Mouse (Mus musculus) neutrophil, adult 5-6 weeks (primary cell): ENCODE measurements around the gene Hsp90ab1. TPM values are rescaled to one million over a fixed set of nuclear protein-coding genes. Genes with fewer than 3 reads are reported as not detected.

ENCODE experiments used
- ATAC-seq: fragments of 151-379, 151-347 bp; 2 replicates; pipeline ENCODE4 v1.8.0; 2017; ENCODE audit warnings: mild to moderate bottlenecking, moderate TSS enrichment; ENCODE audit not compliant: insufficient number of reproducible peaks, poor library complexity, low FRiP score, severe bottlenecking; ENCODE audit errors: extremely low read depth
- total RNA-seq: library from RNA; stranded (forward); fragments of 200-1000 nt; gene quantifications from 2 replicates; pipeline ENCODE4 v1.2.3, GENCODE M21; 2017

The Hsp90ab1 gene
- total RNA-seq: 535 and 559 TPM in 2 replicates

GRCm38 (mm10) chr17:45573087-45573779 lies at the start of gene Hsp90ab1:
Gene Hsp90ab1, minus strand, starts transcription at chr17:45573271.
- peak; percentile 76 for ATAC-seq

DNA sequence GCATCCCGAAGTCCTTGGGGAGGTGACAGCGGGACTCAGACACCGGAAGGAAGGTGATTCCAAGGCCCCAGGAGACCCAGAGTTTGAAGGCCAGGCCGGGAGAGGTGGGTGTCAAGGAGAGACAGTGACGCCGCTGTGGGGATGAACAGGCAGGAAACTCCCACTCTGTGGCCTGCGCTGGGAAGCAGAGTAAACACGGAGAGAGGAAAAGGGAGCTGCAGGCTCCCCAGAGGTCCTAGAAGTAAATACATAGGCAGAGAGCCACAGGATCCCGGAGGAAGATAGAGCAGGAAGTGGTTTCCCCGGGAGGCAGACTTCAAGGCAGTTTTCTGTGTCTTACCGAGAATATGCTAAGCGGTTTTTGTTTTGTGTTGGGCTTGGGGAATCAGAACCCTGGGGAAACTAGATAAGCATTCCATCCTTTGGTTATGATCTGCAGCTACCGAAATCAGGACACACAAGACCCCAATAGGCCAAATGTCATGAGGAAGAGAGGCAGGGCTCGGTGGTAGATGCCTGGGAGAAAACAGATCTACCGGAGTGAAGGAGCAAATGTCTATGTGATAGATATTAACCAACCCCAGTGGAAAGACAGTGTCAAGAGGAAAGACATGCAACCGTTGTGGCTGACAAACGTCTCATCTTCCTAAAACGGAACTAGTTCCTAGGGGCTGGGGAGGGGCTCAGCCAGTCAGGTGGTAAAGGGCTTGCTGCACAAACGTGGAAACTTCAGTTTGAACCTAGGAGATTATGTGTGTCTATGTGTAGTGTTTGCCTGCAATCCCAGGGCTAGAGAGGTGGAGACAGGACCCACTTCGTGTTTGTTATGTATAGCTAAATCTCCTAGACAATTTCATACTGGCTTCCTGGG lies 46.5 kb upstream of the Hsp90ab1 start:
- ATAC-seq: peak; percentile 19; the same call in 1 of the 2 replicates

DNA sequence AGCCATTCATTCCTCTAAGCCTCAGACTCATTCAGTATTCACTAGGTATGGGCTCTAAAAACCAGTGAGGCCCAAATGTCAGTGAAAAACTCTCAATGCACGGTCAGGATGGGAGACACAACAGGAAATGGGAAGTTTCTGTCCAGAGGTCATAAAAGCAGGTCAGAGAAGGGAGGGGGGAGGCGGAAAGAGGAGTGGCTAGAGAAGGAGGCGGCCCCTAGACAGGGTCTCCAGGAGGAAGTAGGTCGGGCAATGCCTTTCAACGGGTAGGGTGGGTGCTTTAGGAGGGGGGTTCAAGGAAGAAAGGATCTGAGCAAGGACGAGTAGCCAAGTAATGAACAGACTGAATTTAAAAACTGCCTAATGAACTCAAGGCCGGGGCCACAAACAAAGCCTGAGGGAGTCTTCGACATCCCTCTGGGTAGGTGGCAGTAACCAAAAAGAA lies 45.9 kb upstream of the Hsp90ab1 start:
- ATAC-seq: 0 out of 2 replicates have a peak, but pooled peaks have one; percentile 13

- ATAC-seq: no peak
Observed at GRCm38 (mm10) chr17:45617655-45618054, 44.6 kb upstream of the Hsp90ab1 start.

DNA sequence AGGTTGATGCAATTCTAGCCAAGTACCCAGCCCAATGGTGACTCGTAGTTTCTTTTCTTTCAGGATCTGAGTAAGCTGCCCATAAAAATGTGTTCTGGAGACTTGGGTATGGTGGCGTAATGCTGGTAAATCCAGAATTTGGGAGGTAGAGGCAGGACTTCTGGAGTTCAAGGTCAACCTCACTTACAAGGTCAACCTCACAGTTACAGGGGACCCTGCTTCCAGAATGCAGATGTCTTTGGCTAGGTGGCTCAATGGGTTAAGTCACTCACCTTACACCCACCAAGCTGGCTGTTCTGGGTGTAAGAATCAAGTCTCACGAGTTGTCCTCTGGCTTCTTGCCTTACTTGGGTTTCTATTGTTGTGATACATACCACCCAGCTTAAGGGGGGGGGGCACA lies 43.6 kb upstream of the Hsp90ab1 start:
- ATAC-seq: no peak

- no peak for ATAC-seq
Observed at GRCm38 (mm10) chr17:45616046-45616650, 43.1 kb upstream of the Hsp90ab1 start.

DNA sequence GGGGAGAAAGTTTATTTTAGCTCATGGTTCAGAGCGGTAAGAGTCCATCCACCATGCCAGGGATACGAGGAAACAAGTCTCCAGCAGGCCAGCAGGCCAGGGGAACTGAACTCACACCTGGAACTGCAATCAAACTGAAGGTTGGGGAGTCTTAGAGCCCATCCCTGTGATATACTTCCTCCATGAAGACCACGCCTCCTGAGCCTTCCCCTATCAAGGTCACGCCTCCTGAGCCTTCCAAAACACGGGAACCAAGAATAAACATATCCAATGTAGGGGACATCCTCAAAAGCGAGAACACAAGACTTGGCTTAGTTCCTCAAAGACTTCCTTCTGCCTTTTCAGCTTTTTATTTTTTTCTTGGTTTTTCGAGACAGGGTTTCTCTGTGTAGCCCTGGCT lies 39.9 kb upstream of the Hsp90ab1 start:
- 0 out of 2 replicates have a peak, but pooled peaks have one; percentile 33 for ATAC-seq

DNA sequence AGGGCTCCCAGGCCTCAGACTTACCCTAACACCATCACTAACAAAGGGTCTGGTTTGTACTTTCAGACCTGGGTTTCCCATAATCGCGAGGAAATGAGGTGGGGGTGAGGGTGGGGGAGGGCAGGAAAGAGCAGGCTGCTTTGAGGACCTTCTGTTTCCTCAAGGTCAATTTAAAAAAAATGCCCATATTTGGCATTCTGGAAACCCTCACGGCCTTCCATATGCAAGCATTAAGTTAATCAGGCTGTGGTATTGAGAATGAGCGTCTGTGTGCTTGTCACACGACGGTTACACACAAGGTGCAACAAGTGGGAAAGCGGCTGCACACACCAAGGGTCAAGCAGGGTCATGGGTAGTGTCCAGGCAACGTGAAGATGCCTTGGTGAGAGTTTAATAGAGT lies 38.9 kb upstream of the Hsp90ab1 start:
- no peak for ATAC-seq

GRCm38 (mm10) chr17:45610144-45610866 lies 37.2 kb upstream of the Hsp90ab1 start:
- no peak for ATAC-seq

DNA sequence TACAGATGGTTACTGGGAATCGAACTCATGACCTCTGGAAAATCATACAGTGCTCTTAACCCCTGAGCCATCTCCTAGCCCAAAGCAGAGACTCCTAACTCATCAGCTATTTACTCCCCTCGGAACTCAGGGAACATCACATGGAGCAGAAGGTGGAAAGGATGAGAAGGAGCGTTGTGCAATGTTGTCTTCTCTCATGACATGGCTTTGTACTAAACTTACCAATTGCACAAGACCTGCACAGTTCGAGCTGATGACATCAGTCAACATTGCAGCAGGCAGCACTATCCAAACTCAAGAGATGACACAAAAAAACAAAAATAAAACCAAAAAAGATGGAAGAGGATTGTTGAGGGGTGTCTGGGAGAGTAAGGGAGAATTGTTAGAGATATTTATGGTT lies 35.3 kb upstream of the Hsp90ab1 start:
- no peak for ATAC-seq

- ATAC-seq: no peak
Observed at GRCm38 (mm10) chr17:45606992-45607879, 34.2 kb upstream of the Hsp90ab1 start.

- no peak for ATAC-seq
Observed at GRCm38 (mm10) chr17:45602984-45603383, 29.9 kb upstream of the Hsp90ab1 start.

DNA sequence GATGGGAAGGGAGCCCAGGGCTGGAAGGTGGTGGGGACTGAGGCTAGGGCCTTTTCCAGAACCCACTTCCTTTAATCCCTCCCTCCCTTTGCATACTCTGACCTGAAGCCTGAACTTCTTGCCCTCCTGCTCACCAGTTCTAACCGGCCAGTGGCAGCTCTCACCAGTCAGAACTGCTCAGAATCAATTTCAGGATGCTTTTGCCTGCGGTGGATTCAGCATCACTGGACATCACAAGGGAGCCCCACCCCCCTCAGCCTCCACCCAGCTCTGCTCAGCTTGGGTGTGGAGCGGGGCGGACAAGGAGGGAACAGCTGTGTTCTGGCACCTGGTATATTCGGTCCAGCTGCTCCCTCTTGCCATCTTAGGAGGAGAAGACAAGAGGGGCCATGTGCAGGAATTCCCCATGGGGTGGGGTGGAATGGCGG lies 28.8 kb upstream of the Hsp90ab1 start, which contains the start of gene Mymx:
Mymx (minus strand) TSS at position 226 of the 428 bp plus-strand sequence.
- ATAC-seq: no peak

DNA sequence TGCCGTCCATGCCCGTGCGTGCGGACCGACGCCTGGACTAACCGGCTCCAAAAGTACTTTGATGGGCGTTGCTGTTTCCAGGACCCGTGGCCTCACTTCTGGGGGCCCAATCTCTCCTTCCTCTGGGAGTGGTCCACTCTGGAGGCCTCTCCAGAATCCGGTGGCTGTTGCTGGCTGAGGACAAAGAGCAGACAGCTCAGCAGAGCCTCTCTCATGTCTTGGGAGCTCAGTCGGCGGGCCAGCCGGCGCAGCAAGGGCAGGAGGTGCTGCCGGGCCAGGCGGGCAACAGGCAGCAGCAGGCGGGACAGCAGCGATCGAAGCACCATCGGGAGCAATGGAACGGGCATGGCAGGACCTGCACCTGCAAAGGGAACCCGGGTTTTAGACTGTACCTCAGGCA lies 28.3 kb upstream of the Hsp90ab1 start:
- ATAC-seq: no peak

DNA sequence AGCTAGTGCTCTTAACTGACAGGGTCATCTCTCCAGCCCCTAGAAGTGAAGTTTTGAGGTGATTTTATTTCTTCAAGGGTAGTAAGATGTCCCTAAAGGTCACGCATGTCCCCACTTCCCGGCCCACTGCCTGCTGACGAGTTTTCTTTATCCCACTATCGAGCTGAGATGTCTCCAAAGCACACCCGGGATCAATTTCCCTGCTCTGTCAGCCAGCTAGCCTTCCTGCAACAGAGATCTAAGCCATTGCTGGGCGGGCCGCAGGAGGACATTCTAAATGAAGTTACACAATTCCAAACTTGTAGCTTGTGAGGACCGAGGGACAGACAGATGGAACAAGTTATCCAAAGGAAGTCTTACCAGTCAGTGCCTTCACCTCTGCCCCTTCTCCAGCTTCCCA lies 27.2 kb upstream of the Hsp90ab1 start:
- no peak for ATAC-seq

DNA sequence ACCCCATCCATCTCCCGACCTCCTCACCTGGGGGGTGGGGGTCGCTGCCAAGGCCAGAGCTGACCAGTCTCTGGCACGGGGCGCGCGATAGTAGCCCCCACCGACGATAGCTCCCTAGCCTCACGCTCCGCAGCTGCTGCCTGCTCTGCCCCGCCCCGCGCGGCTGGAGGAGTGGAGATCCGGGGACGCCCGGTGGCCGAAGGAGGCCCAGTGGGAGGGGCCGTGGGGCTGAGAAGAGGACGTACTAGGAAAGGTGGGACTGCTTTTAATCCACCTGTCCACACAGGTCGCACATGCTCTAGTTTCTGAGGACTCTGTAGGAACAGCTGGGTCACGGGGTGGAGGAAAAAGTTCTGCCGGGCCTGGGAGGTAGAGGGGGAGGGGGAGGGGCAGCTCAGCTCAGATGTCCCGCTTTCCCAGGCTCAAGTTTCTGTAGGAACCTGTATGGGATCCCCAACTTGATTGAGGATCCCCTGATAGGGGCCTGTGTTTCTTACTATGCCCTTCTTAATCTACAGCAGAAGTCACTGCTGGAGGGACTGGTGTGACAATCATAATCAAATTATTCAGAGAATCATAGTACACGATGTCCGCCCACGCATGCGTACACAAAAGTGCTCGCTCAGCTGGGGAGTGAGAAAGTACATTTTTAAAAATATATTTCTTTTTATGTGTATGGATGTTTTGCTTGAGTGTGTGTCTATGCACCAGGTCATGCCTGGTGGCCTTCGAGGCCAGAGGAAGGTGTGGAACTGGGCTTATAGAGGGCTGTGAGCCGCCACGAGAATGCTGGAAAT lies 26.6 kb upstream of the Hsp90ab1 start, which contains the start of gene Slc29a1:
Slc29a1 (minus strand) TSS at position 161 of the 797 bp plus-strand sequence.
- ATAC-seq: no peak

GRCm38 (mm10) chr17:45598891-45599290 lies 25.8 kb upstream of the Hsp90ab1 start:
- no peak for ATAC-seq
